Mouse (Mus musculus): ENCODE results near the gene Zfp949.
A peak's percentile ranks its signal among the peaks of the same experiment; 100 is the strongest.

Zfp949 gene

DNA sequence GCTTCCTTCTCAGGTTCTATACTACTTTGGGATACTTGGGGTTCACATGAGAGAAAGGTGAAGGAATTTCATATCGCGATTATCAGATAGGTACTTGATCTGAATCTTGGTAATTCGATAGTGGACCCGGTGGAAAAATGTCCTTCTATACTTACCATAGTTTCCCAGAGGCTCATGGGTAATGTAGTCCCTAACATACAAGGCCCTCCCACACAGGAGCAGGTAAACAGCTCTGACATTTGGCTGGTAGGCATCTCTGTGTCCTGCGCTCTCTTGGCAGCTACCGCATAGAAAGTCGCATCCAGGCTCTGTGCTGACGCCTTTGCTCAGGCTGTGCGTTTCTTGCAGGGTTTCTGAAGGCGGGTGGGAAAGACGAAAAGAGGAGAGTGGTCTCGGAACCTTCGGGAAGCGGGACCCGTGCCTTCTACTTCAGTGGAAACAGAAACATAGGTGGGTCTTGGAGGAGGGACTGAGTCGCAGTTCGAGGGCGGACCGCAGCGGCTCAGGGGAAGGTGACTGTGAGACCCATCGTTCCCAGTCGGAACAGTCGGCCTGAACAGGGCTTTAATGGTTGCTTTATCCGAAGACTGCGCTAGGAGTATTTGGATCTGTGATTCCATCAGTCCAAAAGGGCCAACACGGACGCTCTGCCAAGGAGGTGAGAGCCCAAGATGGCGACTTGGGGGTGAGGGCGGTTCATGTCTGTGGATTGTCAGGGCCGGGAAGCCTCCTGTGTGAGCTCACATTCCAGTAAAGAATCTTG is at the start of gene Zfp949:
Zfp949 (plus strand) TSS at position 170 of the 763 bp plus-strand sequence.
- DNase-seq (ENCODE audit: low spot score) = peak; percentile 43

DNA sequence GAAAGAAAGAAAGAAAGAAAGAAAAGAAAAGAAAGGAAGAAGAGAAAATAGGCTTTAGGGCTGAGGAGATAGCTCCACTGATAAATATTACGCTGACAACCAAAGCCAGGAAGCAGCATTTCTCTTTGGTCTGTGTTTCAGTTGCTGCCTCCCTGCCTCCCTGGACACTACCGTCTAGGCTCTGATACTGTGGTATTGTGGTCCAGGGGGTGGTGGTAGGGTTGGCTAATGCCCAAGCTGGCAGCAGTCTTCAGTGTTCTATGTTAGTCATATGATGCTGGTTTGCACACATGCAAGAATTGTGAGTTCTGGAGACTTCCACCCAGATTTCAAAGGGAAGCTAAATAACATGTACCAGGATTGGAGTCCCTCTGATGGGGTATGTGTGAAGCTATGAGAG is 47.7 kb upstream of the Zfp949 start:
- no peak for DNase-seq (ENCODE audit: low spot score)

DNA sequence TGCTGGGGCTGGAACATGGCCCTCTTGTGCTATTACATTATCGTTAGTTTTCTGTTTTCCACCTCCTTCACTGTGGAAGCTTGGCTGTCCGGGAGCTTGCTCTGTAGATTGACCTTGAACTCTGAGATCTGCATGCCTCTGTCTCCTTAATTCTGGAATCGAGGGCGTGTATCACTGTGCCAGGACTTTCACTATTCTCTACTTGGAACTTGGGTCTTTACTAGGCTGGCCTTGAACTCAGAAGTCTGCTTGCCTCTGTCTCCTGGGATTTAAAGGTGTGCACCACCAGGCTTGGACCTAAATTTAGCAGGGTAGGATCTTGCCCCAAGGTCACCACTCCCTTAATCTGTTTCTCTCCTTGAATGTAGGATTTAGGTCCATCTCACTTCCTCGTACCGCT is 46.0 kb upstream of the Zfp949 start:
- no peak for DNase-seq (ENCODE audit: low spot score)

DNA sequence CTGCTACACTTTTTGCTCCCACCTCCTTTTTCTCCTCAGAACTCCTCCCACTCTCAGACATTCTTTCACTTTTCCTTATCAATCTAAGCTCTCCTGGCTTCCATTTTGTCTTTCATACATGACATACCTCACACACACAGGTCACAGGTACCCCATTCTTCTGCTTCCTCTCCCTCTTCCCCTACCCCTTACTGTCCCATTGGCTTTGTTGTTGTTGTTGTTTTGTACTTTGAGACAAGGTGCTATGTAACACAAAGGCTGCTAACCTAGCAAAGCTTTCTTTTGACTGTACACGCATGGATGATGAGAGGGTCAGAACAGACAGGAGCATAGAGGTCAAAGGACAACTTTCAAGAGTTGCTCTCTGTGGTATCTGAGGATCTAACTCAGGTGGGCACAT is 32.3 kb upstream of the Zfp949 start:
- no peak for DNase-seq (ENCODE audit: low spot score)

DNA sequence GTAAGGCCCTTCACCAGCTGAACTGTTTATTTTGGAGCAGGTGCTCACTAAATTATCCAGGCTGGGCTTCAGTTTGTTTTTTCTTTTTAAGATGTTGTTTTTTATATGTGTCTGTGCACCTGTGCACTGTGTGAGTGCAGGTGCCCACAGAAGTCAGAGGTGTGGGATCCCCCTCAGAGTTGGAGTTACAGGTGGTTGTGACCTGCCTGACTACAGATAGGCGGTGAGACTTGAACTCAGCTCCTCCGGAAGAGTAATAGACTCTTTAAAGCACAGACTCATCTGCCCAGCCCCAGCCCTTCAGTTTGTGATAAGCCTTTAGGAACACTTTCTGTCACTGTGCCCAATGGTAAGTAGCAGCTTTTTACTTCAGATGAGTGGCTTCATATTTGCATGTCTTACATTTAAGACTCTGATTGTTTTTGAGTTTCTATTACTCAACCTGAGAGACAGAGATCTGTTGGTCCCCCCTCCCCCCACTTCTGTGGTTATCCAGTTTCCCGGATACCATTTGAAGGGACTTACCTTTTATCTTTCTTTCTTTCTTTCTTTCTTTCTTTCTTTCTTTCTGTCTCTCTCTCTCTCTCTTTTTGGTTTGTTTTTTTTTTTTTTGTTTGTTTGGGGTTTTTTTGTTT is 31.3 kb upstream of the Zfp949 start:
- DNase-seq (ENCODE audit: low spot score) = no peak

DNA sequence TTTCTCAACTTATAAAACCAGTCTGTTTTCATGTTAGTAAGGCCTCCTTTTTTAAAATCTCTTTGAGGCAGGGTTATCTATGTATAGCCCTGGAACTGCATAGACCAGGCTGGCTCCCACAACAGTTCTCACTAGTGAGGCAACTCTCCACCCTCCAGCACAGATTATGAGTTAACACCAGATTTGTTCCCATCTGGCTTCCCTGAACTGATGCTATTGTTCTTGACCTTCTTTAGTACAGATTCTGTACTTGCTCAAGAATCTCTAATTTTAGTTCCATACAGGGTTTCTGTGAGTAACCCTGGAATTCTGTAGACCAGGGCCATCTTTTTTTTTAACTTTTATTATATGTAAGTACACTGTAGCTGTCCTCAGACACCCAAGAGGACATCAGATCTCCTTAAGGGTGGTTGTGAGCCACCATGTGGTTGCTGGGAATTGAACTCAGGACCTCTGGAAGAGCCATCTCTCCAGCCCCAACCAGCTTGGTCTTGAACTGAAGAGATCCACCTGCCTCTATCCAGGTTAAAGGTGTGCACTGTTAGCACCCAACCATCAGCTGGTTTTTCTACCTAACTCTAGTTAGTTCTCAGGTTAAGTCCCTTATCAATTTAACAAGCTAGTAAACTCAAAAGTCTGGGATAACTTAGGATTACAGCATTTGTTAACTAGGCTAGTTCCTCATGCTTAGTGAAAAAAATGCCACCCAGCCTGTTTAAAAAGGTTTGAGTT is 28.3 kb upstream of the Zfp949 start:
- no peak for DNase-seq (ENCODE audit: low spot score)

DNA sequence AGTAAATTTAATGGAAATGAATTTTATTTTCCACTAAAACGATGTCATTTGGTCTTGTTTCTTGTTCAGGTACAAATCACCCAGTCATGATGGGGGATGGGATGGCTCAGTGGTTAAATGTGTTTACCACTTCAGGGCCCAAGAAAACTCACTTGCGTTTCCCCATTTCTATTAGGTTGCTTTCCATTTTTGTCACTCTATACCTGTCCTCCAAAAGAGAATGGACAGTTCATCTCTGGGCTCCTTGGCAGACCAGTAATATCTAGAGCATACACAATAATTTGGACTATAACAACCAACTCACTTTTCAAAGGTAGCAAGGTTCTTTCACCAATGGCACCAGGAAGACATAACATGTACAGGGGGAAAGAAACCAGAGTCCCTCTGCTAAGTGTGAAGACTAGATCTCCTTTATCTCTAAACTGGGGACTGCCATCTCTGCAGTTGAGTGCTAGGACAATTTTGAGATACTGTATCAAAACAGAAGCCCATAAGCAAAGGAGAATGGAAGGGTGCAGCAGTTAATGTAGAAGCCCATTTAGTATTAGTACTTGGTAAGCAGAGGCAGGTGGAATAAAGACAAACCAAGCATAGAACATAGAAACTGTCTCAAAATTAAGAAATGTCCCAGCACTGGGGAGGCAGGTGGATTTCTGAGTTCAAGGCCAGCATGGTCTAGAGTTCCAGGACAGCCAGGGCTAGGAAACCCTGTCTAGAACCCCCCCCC is 27.5 kb upstream of the Zfp949 start:
- no peak for DNase-seq (ENCODE audit: low spot score)

DNA sequence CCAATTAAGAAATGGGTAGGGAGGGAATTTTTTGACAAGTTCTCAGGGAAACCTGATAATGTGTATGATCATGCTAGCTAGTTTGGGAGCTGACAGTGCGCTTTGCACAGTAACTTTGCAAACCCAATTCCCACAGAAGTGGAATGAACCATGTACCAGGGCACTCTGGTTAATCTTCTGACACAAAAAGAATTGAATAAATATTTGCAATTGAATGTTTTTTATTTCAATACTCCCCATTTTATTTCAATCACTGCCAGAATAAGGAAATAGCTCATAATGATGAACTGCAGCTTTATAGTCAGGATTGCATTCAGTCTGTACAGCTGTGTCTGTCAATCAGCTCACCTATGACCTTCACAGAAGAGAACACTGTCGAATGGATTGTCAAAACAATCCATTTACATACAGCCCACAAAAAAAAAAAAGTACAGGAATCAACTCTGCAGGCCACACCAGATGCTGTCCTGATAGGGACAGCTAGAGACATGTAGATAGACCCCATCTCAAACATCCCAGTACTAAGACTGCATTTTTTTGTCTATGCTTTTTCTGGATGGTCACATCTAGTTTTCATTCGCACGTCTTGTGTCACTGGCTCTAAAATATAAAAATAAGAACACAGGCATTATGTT is 26.9 kb upstream of the Zfp949 start:
- DNase-seq (ENCODE audit: low spot score) = no peak

DNA sequence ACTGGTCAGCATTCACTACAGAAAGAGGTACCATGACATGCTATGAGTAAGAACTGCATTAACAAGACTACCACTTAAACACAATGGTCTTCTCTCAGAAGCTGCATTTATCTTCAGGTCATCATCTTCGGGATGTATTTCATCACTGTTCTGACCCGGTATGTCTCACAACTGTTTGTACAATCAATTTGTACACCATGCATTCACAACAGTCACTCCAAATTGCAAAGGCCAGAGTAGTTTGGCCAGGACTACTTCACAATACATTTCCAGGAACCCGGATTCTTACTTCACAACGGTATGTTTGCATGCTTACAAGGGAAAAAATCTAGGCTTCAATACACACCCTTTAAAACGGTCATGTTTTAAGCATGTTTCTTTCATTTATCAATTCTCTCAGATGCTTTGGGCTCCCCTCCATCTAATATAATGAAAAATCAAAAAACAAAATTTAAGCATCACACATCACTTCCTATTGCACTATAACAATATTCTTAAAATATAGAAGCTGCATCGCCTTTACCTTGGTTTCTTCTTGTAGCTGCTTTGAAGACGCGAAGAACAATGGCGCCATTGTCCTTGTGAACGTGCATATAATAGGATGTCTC is 25.8 kb upstream of the Zfp949 start:
- no peak for DNase-seq (ENCODE audit: low spot score)

DNA sequence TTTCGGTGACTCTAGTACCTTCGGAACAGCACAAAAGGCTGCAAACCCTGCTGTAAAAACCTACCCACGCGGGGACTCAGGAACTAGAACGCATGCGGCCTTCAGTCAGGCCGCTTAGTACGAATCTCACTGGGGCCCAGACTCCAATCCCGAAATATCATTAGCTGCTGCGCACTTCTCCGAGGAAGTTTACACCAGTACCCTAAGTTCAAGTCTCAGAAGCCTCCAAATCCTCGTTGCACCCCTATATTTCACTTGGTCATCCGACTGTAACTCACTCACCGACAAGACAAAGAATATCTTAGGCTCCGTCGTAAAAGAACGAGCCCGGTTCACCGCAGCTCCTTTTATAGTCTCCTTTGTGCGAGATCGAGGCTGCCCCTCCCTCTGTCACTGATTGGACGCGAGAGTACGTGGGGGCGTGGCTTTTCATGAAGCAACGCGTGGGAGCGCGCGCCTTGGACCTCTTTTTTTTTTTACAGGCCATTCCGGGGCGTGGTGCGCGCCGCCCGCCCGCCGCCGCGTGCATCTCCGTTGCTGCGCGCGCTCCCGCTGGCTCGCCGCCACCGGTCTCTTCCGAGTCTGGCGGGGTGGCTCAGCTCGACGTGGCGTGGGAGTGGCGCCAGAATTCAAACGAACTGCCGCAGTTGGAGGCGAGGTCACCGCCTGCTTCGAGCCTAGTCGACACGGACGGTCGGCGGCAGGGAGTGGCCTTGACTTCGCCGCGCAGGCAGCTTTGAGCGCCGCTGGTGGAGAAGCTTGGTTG is 25.1 kb upstream of the Zfp949 start:
- peak; percentile 92 for DNase-seq (ENCODE audit: low spot score)

DNA sequence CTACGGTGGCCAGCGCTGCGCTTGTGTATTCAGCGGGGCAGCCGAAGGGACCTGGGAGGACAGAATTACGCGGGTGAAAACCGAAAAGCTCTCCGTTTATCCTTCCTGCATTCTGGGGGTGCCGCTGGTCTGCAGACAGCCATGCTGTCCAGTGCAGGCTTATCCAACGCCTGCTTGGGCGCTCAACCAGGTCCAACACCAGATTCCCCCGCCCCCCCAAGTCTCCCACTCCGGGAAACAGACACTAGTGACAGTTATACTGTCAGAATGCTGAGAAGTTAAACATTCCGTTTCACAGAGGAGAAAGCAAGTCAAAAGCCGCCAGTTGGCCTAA is 24.5 kb upstream of the Zfp949 start:
- DNase-seq (ENCODE audit: low spot score) = no peak

DNA sequence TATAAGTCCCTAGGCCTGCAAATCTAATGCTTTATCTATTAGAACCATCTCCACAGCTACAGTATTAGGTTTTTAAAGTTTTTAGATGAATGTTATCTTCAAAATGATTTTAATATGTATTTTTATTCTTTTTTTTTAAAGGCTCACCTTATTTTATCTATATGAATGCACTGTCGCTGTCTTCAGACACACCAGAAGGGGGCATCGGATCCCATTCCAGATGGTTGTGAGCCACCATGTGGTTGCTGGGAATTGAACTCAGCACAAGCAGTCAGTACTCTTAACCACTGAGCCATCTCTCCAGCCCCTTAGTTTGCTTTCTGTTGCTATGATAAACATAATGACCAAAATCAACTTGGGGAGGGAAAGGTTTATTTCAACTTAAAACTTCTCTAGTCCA is 23.5 kb upstream of the Zfp949 start:
- DNase-seq (ENCODE audit: low spot score) = no peak

DNA sequence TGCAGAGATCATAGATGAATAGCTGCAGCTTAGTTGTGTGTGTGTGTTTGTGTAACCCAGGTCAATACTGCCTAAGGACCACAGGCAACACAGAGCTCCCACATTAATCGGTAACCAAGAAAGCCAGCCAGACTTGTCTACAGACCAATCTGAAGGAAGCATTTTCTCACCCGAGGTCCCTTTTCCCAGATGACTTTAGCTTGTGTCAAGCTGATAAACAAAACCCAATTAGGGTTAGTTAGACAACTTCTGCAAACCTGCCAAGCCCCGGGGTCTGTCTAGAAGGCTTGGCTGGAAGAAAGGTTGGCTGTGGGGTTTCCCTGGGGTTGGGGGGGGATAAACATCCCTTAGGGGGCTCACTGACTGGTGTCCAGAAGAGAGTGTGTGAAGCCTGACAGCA is 23.0 kb upstream of the Zfp949 start:
- no peak for DNase-seq (ENCODE audit: low spot score)

DNA sequence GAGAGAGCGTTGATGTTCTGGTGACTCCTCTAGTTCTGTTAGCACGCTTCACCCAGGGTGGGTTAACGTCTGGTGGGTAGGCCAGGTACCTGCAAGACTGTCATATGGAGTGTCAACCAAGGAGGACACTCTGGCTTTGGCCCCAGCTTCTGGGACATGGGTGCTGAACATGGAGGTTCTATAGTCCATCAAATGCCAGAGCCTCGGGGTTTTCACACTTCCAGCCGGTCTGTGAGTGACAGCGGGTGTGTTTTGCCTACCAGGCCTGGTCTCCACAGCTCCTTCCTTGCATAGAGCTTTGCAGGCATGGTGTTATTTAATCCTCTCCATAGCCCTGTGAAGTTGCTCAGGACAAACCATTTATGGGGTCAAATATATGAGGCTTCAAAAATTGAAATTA is 22.5 kb upstream of the Zfp949 start:
- no peak for DNase-seq (ENCODE audit: low spot score)

DNA sequence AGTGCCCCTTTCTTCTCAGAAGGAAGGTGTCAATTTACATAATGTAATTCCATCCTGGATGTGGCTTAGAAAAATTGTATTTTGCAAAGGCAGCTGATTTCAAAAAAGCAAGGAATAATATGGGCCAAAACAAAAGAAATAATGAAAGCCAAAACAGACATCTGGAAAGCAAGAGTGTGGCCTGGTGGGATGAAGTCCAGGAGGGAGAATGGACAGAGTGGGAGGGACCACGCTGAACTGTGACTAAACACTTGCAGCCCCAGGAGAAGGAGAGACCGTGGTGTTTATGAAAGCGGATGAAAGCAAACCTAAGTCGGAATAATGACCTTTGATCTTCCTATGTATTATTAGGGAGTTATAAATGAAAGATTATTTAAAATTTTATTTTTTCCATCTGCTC is 19.9 kb upstream of the Zfp949 start:
- no peak for DNase-seq (ENCODE audit: low spot score)

DNA sequence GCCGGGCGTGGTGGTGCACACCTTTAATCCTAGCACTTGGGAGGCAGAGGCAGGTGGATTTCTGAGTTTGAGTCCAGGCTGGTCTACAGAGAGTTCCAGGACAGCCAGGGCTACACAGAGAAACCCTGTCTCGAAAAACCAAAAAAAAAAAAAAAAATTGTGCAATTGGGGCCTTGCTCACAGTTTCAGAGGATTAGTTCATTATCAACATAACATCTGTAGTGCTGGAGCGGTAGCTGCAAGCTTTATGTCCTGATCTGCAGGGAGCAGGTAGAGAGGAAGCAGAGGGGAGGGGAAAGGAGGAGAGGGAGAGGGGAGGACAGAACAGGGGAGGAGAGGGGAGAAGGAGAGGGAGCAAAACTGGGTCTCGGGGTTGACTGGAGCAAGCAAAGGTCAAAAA is 19.1 kb upstream of the Zfp949 start:
- DNase-seq (ENCODE audit: low spot score) = no peak

DNA sequence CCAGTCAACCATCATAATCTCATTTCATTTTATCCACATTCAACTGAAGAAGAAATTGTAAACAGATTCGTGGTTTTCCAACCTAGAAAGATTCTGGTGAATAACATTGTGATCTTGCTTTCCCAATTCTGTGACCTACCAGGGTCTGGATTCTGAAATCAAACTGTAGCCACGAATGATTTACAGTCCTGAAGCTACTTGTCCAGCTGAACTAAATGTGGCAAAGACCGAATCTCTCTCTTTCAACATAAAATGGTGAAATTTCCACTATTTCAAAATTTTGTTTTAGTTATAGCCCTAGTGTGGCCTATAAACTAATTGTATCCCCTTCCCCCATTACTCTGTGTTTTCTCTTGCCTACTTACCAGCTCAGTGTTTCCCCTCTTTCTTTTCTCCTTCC is 18.2 kb upstream of the Zfp949 start:
- no peak for DNase-seq (ENCODE audit: low spot score)

DNA sequence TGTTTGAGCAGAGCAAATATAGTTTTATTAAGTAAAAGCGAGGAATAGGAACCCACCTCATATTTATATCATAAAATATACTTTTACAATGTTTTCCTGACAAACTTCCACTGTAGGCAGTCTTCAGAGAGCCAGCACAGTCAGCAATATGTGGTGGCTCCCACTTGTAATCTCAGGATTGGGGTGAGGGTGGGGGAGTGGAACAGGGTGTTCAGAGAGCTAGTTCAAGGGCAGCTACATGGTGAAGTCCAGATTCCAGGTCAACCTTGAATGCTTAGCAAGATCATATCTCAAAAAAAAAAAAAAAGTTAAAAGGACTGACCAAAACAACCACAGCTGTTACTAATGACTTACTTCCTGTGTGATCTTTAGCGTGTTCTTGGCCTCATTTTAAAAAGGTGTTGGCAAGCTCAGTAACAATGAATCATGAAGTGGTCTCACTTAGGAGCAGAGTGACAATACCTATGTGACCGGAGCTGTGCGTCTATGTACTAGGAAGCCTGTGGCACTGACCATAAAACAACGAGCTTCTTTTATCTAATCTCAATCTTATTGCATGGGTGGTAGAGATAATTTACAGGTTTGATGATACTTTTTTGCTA is 17.7 kb upstream of the Zfp949 start:
- DNase-seq (ENCODE audit: low spot score) = no peak

DNA sequence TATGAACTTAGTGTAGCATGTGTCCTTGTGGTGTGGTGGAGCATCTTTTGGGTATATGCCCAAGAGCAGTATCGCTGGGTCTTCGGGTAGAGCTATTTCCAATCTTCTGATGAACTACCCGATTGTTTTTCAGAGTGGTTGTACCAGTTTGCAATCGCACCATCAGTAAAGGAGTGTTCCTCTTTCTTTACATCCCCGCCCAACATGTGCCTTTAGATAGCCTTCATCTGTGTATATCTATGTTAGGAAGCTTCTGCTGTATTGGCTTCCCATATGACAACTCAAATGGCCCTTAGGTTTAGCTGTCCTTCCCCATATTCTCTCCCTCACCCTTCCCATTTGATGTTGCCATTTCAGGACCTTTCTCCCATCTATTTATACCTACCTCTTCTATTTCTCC is 13.7 kb upstream of the Zfp949 start:
- DNase-seq (ENCODE audit: low spot score) = no peak

DNA sequence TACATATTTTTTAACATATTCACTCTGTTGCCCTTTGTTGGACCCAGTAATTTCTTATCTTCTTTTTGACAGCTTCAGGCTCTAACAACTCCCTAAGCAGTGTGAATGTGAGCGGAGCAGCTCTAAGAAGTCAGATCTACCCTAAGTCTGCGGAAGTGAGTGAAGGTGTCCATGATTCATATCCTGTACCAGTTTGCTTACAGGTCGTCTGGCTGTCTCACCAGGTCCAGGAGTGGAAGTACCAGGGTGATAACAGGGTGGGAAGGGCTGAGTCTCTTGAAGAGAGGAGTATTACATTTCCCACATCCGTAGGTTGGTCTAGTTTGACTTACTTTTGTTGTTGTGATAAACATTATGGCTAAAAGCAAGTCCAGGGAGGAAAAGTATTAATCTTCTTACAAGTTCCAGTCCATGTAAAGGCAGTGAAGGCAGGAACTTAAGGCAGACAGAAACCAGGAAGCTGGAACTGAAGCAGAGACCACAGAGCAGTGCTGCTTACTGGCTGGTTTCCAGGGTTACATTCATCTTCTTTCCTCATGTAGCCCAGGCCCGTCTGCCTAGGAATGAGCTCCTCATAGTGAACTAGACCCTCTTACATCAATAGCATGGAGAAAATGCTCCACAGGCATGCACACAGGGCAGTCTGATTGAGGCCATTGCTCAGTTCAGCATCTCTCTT is 8.1 kb upstream of the Zfp949 start:
- no peak for DNase-seq (ENCODE audit: low spot score)
